Mouse (Mus musculus) embryo, embryonic 10.5 days (tissue): Measurements from ENCODE around the gene Afap1.
A peak's percentile ranks its signal among the peaks of the same experiment; 100 is the strongest.

Experiments used
- DNase-seq: peaks from one replicate; pipeline ENCODE4 v3.0.0-alpha.2; 2015; ENCODE audit warnings: low spot score

Afap1 gene

DNA sequence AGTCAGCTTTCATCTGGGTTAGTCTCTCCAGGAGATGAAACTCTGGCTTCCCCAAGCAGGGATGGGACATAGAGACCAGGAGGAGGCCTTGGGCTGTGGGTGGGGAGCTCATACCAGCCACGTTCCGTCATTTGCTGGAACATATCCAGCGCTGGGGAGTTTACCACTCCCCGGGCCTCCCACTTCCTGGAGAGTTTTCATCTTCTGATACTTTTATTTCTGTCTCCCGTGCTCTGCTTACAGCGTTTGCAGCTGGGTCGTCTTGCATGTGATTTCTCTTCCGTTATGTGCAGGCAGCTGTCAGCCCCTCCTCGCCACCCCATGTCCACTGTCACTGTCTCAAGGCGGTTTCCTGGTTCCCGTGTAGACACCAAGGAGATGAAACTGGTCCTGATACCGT lies 80.7 kb downstream of the Afap1 start:
- no peak for DNase-seq

DNA sequence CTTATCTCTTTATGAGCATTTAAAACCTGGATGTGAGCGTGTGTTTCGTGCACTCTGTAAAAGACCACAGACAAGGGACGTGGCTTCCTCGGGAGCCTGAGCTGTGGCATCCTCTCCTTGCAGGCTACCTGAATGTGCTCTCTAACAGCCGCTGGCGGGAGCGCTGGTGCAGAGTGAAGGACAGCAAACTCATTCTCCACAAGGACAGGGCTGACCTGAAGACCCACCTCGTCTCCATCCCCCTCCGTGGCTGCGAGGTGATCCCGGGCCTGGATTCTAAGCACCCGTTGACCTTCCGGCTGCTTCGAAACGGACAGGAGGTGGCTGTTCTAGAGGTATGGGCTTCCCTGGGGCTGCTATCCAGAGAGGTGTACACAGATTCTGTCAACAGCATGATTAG lies 81.1 kb downstream of the Afap1 start:
- no peak for DNase-seq

DNA sequence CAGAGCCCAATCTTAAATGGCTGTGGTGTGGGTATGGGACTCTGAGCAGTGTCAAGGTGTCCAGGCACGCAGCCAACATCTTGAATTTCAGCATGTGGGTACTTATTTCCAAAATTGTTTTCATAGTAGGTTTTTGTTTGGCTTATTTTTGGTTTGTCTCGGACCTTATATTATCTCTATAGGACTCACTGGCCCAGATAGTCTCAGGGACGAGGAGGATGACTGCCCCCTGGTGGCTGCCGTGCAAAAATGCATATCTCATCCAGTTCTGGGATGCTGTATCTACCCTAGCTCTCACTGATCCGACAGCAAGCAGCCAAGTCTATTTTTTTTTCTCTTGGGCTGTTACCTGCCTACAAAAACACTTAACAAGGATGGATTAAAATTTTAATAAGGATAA lies 82.6 kb downstream of the Afap1 start:
- peak; percentile 84 for DNase-seq

DNA sequence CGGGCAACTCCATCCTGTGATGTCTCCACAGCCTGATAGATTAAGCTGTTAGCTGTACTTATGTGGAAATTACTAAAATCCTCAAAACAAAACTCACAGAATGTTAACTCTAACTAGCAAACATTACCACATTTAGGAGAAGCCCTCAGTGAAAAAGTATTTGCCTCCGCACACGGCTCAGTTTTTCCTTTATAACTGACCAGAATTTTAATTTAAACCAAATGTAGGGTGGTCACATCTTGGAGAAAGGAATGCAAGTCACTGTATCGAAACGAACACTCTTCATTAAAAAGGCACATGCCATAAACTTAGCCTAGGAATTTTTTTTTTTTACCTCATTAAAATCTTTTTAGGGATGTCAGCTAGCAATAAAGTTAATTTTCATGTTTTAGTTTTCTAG lies 87.4 kb downstream of the Afap1 start:
- no peak for DNase-seq

DNA sequence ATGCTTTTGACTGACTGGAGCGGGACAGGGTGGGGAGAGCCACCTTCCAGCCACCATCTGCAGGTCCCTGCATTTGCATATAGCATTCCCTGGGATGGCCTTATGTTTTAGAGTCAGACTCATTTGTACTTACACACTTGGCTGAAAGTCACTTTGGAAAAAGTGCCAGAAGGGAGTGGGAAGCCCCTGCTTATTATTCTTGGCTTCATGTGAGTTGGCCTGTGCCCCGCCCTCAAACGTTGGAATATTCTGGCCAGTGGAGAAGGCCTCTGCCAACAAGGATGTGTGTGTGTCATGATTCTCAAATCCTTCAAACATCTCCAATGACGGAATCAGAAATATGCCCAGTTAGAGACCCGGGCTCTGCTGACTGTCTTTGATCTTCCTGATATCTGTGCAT lies 88.2 kb downstream of the Afap1 start:
- no peak for DNase-seq

DNA sequence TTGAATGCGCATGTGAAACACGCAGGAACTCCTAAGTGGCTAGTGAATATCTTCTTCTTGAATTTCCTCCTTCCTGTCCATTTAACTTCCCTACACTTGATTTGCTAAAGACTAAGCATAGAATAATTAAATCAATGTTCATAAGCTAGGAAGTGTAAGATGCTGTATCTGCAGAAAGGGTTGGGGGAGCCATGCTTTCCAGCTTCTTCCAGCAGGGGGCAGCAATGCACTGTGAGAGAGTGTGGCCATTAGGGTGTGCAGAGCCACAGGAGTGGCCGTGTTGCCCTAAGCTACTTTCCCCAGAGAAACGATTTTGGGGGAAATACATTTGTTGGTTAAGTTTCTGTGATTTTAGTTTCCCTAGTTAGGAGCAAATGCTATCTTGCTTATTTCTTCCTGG lies 88.9 kb downstream of the Afap1 start:
- peak; percentile 87 for DNase-seq

DNA sequence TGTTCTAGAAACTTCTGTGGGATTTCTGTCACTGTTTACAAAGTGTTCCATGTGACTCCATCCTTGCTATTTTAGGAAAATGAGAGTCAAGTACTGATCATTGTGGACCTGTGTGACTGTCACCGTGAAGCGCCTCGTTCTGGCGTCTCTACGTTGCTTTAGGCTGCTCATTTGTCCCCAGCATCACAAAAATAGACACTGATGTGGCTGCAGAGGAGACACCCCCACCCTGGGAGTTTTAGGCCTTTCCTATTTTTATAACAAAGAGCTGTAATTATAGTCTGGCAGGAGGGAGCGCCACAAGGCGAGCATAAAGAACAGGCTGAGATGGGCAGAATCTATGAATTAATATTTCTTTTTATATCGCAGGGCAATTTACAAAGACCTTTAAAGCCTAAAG lies 92.5 kb downstream of the Afap1 start:
- no peak for DNase-seq

DNA sequence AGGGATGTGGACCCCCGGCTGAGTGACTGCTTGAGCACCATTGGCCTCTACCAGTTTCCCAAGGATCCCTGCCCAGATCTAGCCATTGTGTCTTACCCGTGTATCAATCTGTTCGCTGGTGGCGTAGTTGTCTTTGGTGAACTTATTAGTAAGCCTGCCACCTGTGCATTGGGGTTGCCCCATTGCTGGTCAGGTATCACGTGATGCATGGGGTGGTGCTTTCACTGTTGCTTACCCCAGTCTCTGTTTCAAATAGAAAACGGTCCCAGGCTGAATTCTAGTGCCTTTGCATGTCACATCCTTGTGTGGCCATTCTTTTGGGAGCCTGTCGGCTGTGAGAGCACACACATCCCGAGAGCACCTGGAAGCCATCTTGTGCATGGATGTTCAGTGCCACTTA lies 95.0 kb downstream of the Afap1 start:
- DNase-seq: no peak

DNA sequence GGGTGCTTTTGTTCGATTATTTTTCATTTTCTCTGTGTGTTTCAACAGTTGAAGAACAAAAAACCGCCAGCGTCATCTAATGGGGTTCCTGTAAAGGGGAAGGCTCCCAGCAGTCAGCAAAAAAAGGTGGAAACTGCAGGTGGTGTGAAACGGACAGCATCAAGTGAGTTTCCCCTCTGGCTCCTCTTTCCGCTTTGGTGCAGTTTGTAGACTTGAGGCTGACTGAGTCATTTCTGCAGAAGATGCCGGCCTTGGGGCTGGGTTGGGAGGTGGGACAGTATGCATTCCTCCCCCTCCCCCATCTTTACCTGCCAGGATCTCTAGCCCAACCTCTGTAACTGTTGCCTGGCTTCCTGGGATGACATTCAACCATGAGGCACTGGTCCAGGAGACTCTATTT lies 96.4 kb downstream of the Afap1 start:
- no peak for DNase-seq

DNA sequence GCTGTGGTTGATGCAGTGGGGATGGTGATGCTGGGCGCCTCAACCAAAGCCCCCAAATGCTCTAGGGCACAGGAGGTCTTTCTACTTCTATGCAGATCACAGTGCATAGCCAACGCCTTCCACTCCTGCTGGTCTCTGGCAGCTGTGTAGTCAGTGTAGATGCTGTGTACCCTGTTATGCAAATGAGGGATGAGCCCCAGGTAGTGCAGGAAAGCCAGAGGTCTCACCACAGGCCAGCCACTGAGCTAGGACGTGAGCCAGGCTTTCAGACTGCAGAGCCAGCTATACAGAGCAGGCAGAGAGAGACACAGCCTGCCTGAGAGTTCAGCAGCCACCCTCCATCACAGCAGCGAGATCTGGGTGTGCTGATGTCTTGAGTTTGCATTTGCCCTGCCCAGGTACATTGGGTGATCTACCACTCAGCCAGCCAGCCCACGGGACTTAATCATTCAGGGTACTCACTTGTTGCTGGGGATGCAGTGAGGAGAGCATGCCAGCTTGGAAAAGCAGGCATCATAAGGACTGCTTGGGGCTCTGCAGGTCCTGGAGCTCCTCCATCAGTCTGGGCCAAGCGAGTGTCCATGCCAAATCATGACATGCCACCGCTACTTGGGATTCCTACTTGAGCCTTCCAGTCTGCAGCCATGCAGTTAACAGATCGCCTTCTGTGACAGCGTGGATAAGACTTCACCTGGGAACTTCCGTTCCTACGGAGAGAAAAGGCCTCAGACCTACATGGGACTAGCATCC lies 97.0 kb downstream of the Afap1 start:
- DNase-seq: no peak

DNA sequence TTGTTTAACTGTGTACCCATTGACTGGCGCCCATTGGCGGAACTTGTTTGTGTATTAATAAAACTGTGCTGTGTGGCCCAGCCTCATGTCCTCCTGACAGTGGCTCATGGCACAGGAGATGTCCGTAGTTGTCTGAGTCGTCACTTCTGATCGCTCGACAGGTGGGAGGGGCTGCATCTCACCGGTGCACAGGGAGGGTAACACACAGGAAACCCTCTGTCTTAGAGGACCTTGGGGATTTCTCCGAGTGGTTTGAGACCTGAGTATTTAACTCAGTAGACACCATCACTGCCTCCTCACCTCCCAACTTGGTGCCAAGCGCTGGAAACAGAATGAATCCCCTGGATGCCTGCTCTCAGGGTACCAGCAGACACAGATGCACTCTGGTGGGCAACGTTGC lies 110.7 kb downstream of the Afap1 start:
- DNase-seq: no peak

DNA sequence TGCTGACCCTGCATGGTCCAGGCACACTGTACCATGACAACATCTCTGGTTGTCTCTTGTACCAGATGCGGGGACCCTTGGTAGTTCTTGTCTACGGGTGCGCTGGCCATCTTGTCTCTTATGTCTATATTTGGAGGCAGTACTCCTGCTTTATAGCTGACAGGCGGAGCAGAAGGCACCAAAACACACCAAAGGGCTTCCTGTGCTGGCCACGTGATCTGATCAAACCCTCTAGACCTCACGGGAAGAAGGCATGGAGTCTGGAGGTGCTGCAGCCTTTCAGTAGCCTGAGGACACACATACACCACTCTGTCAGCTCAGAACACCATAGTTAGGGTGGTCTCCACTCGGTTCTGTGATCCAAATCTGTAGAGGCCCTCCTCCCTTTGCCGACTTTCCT lies 113.0 kb downstream of the Afap1 start:
- DNase-seq: no peak

DNA sequence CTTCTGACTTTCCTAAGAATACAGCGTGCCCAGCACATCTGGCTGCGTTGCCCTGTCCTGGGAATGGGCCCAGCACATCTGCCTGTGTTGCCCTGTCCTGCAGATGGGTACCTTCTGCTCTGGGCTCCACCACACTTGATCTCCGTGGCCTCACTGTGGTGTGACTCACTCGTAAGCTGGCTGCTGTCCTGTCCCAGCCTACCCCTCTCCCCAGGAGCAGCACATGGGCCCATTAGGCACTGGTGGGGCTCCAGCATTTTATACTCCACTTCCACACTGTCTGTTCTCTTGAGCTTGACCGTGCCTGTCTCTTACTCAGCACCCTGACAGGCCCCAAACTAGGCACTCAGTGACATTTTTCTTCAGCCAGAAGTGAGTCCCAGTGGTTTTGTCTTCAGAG lies 113.5 kb downstream of the Afap1 start:
- DNase-seq: no peak

DNA sequence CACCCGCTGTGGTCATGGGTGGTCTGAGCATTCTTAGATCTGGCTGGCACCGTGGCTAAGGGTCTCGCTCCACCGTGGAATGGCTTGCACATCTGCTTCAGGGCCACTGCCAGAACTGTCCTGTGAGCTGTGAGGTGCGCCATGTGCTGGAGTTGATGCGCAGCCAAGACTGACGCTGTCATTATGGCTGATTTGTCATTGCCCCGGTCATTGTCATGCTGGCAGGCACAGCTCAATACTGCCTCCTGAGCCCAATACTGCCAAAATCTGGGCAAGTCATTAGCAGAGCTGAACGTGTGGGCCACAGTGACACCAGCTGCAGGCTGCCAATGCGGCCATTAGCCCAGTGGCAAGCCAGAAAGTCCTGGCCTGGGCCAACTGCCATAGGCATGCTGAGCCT lies 114.5 kb downstream of the Afap1 start:
- no peak for DNase-seq

DNA sequence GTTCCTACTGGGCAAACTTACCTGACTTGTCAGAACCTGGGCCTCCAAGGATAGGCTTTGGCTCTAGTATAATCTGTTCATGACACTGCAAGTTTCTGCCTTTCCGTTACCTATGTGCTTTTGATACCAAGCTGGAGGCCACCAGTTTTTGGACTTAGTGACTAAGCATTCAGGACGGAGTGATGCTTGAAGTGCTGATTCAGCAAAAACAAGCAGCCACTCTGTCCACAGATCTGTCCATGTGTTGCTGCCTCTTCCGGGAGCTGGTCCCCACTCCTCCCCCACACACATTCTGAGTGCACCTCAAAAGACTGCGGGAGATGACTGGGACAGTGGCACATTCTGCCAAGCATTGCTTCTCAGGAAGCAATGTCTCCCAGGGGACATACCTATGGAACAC lies 116.3 kb downstream of the Afap1 start:
- DNase-seq: no peak

DNA sequence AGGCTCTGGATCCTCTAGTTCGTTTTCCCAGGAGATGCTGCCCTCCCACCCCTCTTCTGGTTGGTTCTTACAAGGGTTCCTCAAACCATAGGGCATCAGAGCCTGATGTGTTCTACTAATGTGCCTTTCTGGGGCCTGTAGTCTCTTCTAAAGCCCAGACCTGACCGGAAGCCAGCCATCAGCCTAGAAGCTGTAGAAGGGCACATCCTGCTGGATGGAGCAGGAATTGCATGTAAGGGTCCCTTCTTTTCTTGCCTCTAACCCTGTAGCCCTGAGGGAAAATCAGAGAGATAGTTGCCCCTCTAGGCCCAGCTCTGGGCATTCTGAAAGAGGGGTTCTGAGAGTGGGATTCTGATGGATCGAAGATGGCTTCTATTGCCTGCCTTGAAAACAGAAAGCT lies 125.2 kb downstream of the Afap1 start:
- DNase-seq: peak; percentile 50

DNA sequence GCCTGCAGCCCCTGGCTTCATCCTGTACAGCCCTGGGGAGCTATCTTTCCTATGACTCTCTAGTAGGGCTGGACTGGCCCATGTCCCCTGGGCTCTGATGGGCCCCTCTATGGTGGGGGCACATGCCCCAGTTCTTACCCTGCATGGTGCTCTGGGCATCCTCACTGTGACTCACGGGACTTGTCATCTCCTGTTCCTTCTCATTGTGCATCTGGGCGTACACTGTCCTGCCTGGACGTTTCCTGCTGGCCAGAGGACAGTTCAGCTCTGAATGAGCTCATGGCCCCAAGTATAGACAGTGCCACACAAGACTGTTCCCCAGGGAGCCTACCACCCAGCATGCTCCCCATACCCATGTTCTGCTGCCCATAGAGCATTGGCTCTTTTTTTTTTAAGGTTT lies 128.0 kb downstream of the Afap1 start:
- no peak for DNase-seq

DNA sequence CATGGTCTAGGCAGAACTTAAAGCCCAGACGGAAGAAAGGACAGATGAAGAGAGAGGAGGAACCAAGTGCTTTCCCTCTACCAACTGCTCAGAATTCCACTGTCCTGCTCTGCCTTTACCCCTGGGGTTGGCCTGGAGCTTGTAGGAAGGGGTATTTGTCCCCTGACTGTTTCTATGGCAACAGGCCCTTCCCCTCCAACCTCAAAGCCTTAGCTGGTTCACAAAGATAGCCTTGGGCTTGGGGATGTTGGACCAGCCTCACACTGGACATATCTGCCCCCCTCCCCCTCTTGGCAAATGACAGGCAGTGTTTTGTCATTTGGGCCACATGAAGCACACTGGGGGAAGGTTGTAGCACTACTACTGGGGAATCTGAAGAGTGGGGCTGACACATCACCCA lies 129.2 kb downstream of the Afap1 start:
- peak; percentile 10 for DNase-seq

DNA sequence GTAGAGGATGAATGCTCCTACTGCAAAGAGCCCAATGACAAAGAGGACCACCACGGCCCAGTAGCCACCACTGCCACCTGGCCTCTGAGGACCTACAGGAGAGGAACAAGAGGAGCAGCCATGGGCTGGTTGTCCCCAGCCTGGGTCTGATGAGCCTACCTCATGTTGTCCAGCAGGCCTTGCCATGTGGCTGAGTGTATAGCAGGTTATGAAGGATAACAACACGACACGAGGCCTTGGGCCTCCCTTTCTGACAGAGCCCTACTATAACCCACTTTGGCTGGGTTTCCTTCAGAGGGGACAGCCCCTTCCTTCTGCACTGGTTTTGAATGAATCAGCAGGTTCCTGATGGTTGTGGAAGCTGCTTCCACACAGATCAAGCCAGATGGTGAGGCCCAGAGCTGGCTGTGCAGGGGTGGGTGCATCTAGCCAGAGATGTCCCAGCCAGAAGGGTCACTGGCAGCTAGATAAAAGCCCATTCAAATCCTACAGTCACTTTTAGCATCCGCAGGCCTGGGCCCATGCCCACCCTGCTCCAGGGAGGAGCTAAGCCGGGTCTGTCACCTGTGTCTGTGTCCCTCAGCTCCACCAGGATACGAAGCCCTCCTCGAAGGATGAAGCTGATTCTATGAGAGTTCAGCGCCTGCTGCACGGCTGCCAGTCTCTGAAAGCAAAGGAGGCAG lies 131.0 kb downstream of the Afap1 start:
- no peak for DNase-seq

DNA sequence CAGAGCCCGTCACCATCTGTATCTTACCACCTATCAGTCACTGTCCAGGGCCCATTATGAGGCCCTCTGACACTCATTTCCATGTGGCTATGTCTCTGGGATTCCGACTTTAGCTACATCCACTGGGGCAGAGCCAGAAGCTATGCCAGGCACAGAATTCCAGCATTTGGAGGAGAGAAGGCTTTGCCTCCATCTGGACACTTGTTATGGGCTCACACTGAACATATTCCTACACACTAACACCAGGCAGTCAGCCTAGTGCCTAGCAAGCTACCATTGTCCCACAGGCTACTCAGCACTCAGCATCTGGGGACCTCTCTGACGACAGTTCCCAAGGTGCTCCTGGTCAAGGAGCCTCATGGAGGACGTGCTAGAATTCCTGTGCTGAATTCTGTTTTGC lies 132.0 kb downstream of the Afap1 start:
- DNase-seq: no peak

DNA sequence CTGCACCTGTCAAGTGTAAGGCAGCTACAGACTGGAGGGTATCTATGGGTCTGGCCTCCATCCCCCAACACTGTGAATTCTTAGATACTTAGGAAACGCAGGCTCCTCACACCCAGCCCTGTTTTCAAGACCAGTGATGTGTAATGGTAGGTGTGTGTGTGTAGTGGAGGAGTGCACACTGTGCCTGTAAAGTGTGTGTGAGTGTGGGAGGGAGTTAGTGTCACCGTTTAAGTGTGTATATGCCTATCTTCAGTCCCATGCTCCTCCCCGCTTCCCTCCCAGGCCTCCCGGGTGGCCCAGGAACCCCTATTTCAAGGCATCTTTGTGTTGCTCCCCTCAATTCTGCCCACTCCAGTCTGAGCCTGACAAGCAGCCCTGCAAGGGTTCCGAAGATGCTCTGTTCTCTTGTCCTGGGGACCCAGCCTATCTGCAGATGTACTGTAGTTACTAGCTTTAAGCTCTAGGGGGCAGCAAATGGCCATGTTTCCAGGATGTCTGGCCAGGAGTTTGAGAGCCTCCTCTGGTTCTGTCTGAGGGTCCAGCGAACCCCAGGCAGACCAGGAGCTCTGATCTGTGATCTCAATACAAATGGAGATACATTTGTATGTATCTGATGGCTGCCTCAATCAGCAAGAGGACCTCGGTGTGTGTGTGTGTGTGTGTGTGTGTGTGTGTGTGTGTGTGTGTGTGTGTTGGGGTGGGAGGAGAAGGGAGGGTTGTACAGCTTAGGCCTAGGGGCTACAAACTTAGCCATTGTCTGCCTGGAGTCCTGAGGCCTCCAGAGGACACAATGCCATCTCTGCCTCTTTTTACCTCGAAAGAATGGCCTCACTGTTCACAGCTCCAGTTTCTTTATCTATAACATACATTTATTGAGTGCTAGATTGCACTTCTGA lies 140.7 kb downstream of the Afap1 start:
- DNase-seq: peak; percentile 88

DNA sequence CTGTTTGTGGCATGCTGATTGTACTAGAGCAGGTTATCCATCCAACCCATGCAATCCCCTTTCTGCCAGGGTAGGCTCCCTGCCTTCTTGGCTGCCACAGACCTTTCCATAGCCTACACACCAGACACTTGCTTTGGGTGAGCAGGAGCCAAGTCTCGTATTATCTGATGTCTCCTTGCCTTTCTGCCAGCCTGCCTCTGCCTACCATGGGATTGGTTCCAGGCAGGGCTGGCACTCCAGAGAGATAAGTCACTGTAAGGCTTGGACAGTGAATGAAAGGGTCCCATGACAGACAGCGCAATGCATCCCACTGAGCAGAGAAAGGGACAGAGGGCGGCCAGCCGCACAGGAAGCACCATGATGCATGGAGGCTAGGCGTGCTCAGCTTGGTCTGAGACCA lies 146.5 kb downstream of the Afap1 start:
- no peak for DNase-seq
